Mouse (Mus musculus): Measurements from ENCODE around the gene Fndc3b.

DNA sequence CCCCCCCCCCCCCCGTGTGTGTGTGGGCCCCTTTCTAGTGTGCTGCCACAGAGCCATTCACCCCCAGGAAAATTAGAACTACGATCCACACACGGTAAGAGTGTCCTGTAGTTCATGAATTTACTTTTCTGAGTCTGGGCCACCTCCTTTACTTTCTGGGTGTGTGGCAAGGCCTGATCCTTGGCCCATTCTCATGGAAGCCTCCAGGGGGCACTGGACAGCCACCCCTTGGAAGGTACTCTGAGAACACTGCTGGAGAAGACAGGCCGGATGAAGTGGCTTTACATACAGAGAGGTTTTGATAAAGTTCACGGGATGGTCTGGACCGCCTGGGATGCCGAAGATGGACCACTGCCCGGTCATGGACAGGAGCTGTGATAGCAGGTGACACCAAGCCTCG is 262.7 kb downstream of the Fndc3b start:
- TF ChIP-seq POU5F1 (IDR thresholded peaks at IDR 0.05; ENCODE audit: borderline replicate concordance, low read length) (no peak), CTCF (conservative IDR thresholded peaks at IDR 0.05; ENCODE audit: low read length) (peak; percentile 57)

All from E14TG2a.4 (cell line).